Mouse (Mus musculus) G1E (cell line): ENCODE measurements around the gene Lin54.

Experiments used
- CTCF ChIP-seq: IDR thresholded peaks from 2 replicates; pipeline ENCODE4 v1.5.1; 2012; ENCODE audit warnings: low read depth, low read length, inconsistent platforms, mixed read lengths
- GATA1 ChIP-seq: IDR thresholded peaks from 2 replicates; pipeline ENCODE4 v1.6.1; 2012; ENCODE audit warnings: borderline replicate concordance, low read length, inconsistent platforms, mixed read lengths
- POLR2AphosphoS5 ChIP-seq: IDR thresholded peaks from 2 replicates; pipeline ENCODE4 v1.6.1; 2012; ENCODE audit warnings: low read depth, low read length, inconsistent platforms; ENCODE audit not compliant: insufficient replicate concordance
- TAL1 ChIP-seq: conservative IDR thresholded peaks from 2 replicates; pipeline ENCODE4 v1.6.1; 2012; ENCODE audit warnings: low read depth, low read length, inconsistent platforms, mixed read lengths

- no peak for TF ChIP-seq CTCF
- no peak for TF ChIP-seq GATA1
- no peak for TF ChIP-seq TAL1
- no peak for TF ChIP-seq POLR2AphosphoS5
These were observed 73.2 kb downstream of the Lin54 start for GRCm38 (mm10) chr5:100427276-100427675.
